Mouse (Mus musculus) embryonic facial prominence, embryonic 14.5 days (tissue): ENCODE results near the gene Olfr56. TPM values are rescaled to one million over a fixed set of nuclear protein-coding genes. Genes with fewer than 3 reads are reported as not detected.
"Not testable (repeated sequence)": the region's sequence is repeated elsewhere in the genome, so short reads cannot be mapped to it uniquely, and the experiment has no call there.

Source experiments
- ATAC-seq: fragments of 200-750 bp; cut with Nextera tagmentation; 2 replicates; pipeline ENCODE4 v1.8.0; 2017; ENCODE audit warnings: low read depth, moderate number of reproducible peaks, moderate TSS enrichment
- DNase-seq: peaks from one replicate; pipeline ENCODE4 v3.0.0-alpha.2; 2015; ENCODE audit warnings: low spot score
- H3K27ac ChIP-seq: fragments of 300-500 bp; sonication (generic); replicated peaks from 2 replicates; pipeline ENCODE4 v1.5.1; 2014; ENCODE audit warnings: low read depth, mild to moderate bottlenecking, low read length, moderate library complexity
- H3K27me3 ChIP-seq: fragments of 300-500 bp; sonication (generic); replicated peaks from 2 replicates; pipeline ENCODE4 v1.6.1; 2014; ENCODE audit warnings: low read length; ENCODE audit not compliant: control insufficient read depth, insufficient read depth
- H3K36me3 ChIP-seq: fragments of 300-500 bp; sonication (generic); 2 replicates; pipeline ENCODE4 v1.6.1; 2014; ENCODE audit warnings: low read length, mixed read lengths; ENCODE audit not compliant: control insufficient read depth, insufficient read depth
- H3K4me1 ChIP-seq: fragments of 300-500 bp; sonication (generic); 2 replicates; pipeline ENCODE4 v1.6.1; 2014; ENCODE audit warnings: antibody characterized with exemption, low read length; ENCODE audit not compliant: control insufficient read depth, insufficient read depth
- H3K4me2 ChIP-seq: fragments of 300-500 bp; sonication (generic); 2 replicates; pipeline ENCODE4 v1.6.1; 2014; ENCODE audit warnings: low read depth, mild to moderate bottlenecking, low read length, moderate library complexity, mixed read lengths
- H3K4me3 ChIP-seq: fragments of 300-500 bp; sonication (generic); 2 replicates; pipeline ENCODE4 v1.5.1; 2014; ENCODE audit warnings: low read depth, mild to moderate bottlenecking, low read length
- H3K9ac ChIP-seq: fragments of 300-500 bp; sonication (generic); 2 replicates; pipeline ENCODE4 v1.6.1; 2014; ENCODE audit warnings: low read depth, mild to moderate bottlenecking, low read length, moderate library complexity, mixed read lengths
- H3K9me3 ChIP-seq: fragments of 300-500 bp; sonication (generic); 2 replicates; pipeline ENCODE4 v1.6.1; 2016; ENCODE audit warnings: low read length; ENCODE audit not compliant: control insufficient read depth
- WGBS: fragments of 180-500 bp; shearing (Covaris S2); extraction: QIAGEN DNeasy Blood & Tissue Kit; methylation state at CpG from one replicate; pipeline ENCODE4 v1.1.7; 2014; 5-methylcytosine and 5-hydroxymethylcytosine counted together
- polyA plus RNA-seq: library from polyadenylated mRNA; unstranded; fragments of >200 nt; fragmentation: Nextera tagmentation; extraction: Ambion mirVana; gene quantifications from 2 replicates; pipeline ENCODE4 v1.2.1, GENCODE M21; 2014

Olfr56 gene
- 0.08 TPM in 1 of 2 replicates, not detected in the other for polyA plus RNA-seq

GRCm38 (mm10) chr11:48978240-48978939, at the start of gene Olfr56:
Gene Olfr56, plus strand, starts transcription at chr11:48978889.
- not testable (repeated sequence) for H3K9ac ChIP-seq, H3K4me2 ChIP-seq, DNase-seq, H3K27me3 ChIP-seq, ATAC-seq, H3K4me3 ChIP-seq, H3K4me1 ChIP-seq, H3K36me3 ChIP-seq, H3K27ac ChIP-seq, H3K9me3 ChIP-seq
- whole genome bisulfite sequencing, result no CpG with 5 or more reads among the region's 1 CpGs

DNA sequence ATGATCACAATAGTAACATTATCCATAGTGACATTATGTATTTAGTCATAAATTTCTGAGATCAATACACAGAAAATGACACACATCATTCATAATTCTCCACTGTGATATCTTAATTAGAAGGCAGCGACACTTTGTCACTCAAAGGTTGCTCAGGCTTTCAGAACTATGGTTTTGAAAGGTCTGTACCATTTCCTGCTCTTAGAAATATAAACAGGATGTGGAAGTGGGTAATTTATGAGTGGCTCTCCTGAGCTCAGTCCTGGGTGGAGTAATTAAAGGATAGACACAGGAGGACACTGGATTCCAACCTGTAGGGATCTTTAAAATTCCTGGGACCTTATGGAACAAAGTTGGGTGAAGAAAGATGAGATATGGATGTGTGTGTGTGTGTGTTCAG, 45.3 kb upstream of the Olfr56 start:
- not testable (repeated sequence) for H3K27me3 ChIP-seq, H3K4me3 ChIP-seq, H3K27ac ChIP-seq, ATAC-seq, H3K36me3 ChIP-seq, H3K4me1 ChIP-seq, DNase-seq, H3K9me3 ChIP-seq, H3K9ac ChIP-seq, H3K4me2 ChIP-seq
- 78% methylated on average over 1 of the region's 1 CpGs for WGBS

DNA sequence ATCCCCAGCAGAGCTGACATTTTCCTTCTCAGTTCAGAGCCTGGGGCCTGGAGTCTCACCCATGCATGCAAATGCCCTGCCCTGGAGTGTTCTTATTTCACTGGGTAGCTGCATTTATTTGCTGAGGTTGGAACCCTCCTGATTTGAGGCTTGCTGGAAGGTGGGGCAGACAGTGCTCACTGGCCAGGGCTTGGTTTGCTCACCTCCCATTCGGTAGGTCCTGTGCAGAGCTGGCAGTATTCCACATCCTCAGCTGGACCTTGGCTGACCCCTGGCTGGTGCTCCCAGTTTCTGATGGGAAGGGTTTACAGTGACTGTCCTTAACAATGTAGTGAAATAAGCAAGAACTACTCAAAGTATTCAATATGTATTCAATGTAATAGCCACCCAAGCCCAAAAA, 44.8 kb upstream of the Olfr56 start:
- 50% methylated on average over 1 of the region's 1 CpGs for WGBS
- H3K4me3 ChIP-seq, H3K36me3 ChIP-seq, ATAC-seq, H3K9me3 ChIP-seq, H3K9ac ChIP-seq, H3K4me2 ChIP-seq, H3K27ac ChIP-seq, H3K4me1 ChIP-seq, H3K27me3 ChIP-seq, DNase-seq: not testable (repeated sequence)

DNA sequence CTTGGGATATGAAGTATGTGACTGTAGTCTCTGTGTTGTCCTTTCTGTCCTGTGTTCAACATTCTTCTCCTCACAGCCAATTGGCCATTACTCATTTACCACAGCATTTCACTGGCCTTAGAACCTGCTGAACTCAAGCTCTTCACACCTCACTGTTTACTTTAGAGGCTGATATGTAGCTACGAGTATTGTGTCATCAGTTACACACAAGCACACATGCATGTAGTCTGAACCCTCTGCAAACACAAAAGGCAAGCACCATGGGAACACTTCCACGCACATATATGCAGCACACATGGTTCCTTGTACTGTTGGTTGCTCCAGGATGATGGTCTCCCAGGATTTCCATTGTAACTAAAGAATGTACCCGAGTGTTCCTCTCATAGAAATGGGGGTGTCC, 43.4 kb upstream of the Olfr56 start:
- not testable (repeated sequence) for H3K27me3 ChIP-seq, H3K4me3 ChIP-seq, H3K27ac ChIP-seq, ATAC-seq, H3K4me2 ChIP-seq, H3K9me3 ChIP-seq, H3K36me3 ChIP-seq, DNase-seq, H3K9ac ChIP-seq, H3K4me1 ChIP-seq
- no CpG with 5 or more reads among the region's 3 CpGs for WGBS

DNA sequence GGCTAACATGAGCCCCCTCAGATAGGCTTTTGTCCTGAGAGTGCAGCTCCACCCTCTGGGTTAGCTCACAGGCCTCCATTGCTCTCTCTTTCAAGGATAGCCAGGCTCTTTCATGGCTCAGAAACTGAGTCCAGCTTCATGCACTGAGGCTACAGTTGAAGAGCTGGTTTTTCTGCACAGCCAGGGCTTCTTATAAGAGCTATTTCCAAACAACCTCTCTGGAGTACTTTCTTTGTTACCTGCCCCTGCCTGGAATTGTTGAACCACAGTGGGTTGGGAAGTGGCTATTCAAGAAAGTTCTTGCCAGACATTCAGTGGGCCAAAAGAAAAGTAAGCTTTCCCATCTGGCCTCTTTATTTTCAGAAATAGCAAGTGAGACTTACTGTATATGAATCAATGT, 39.4 kb upstream of the Olfr56 start:
- H3K9me3 ChIP-seq, H3K4me1 ChIP-seq, DNase-seq, H3K27me3 ChIP-seq, ATAC-seq, H3K36me3 ChIP-seq, H3K4me3 ChIP-seq, H3K27ac ChIP-seq, H3K4me2 ChIP-seq, H3K9ac ChIP-seq: not testable (repeated sequence)

DNA sequence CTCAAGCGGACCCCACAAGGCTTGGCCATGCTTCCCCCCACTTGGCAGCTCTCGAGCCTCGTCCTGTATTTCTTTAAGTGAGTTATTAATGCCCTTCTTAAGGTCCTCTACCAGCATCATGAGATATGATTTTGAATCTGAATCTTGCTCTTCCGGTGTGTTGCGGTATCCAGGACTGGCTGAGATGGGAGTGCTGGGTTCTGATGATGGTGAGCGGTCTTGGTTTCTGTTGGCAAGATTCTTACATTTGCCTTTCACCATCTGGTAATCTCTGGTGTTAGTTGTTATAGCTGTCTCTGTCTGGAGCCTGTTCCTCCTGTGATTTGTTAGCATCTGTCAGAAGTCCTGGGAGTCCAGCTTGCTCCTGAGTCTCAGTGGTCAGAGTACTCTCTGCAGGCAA, 32.6 kb upstream of the Olfr56 start, which contains the start of gene Psme2b:
TSS of gene Psme2b (minus strand) at position 101 of the 400 bp plus-strand sequence.
- not testable (repeated sequence) for H3K27ac ChIP-seq, ATAC-seq, H3K36me3 ChIP-seq, H3K9ac ChIP-seq, H3K9me3 ChIP-seq, H3K27me3 ChIP-seq, H3K4me3 ChIP-seq, H3K4me1 ChIP-seq, DNase-seq, H3K4me2 ChIP-seq
- WGBS, result 91% methylated on average over 6 of the region's 6 CpGs

DNA sequence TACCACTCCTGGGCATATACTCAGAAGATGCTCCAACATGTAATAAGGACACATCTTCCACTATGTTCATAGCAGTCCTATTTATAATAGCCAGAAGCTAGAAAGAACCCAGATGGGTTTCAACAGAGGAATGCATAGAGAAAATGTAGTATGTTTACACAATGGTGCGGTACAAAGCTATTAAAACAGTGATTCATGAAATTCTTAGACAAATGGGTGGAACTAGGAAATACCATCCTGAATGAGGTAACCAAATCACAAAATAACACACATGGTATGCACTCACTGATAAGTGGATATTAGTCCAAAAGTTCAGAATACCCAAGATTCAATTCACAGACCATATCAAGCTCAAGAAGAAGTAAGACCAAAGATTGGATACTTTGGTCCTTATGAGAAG, 4.0 kb upstream of the Olfr56 start:
- ATAC-seq, H3K9ac ChIP-seq, H3K27me3 ChIP-seq, H3K9me3 ChIP-seq, H3K4me1 ChIP-seq, H3K27ac ChIP-seq, DNase-seq, H3K36me3 ChIP-seq, H3K4me2 ChIP-seq, H3K4me3 ChIP-seq: not testable (repeated sequence)
- no CpG with 5 or more reads among the region's 1 CpGs for WGBS

- H3K27ac ChIP-seq, H3K4me3 ChIP-seq, H3K4me1 ChIP-seq, DNase-seq, ATAC-seq, H3K9me3 ChIP-seq, H3K4me2 ChIP-seq, H3K36me3 ChIP-seq, H3K9ac ChIP-seq, H3K27me3 ChIP-seq: not testable (repeated sequence)
- no CpG with 5 or more reads among the region's 3 CpGs for WGBS
Measured at GRCm38 (mm10) chr11:48979251-48979650, 562 bp downstream of the Olfr56 start, which contains the start of gene 9930111J21Rik1. Gene 9930111J21Rik1, minus strand, starts transcription at chr11:48979398.

- H3K36me3 ChIP-seq, H3K9ac ChIP-seq, H3K4me1 ChIP-seq, H3K4me3 ChIP-seq, DNase-seq, ATAC-seq, H3K4me2 ChIP-seq, H3K9me3 ChIP-seq, H3K27ac ChIP-seq, H3K27me3 ChIP-seq: not testable (repeated sequence)
- no CpG with 5 or more reads among the region's 5 CpGs for WGBS
Measured at GRCm38 (mm10) chr11:48980052-48980451, 1.4 kb downstream of the Olfr56 start.
